Mouse (Mus musculus): ENCODE measurements around the gene Agbl4.

Agbl4 gene

DNA sequence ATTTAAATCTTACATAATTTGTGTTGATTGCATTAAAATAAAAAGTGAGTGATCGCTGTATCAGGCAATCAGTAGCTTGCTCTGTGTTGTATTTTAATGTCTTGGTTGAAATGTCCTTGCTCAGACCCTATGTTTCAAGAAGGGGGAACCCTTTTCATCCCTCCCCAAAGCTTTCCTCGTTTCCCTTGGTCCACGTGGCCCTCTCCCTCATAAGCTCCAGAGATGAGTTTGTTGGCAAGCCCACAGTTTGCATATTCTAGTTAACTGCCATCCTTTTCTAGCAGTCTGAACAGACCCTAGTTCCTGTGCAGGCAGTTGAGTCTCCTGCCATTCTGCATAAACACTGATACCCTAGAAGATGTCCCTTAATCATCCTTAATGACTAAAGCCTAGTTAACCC is 1050.5 kb downstream of the Agbl4 start:
- DNase-seq (ENCODE audit: low spot score) = no peak

DNA sequence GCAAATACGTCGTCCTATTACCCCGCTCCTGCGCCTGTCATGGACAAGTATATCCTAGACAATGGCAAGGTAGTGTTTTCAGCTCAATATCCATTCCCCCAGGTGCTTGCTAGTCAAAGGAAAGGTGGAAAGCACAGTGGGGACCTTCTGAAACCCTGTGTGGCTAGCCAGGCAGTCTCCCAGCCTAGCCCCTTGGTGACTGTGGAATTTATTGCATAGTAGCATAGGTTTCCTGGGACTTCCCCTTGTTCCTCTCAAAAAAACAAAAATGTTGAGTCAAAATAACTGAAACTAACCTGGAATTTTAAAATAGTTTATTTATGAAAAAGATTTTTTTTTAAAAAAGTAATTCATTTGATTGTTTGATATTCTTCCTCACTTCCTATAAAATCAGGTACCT is 1051.1 kb downstream of the Agbl4 start:
- DNase-seq (ENCODE audit: low spot score) = no peak

DNA sequence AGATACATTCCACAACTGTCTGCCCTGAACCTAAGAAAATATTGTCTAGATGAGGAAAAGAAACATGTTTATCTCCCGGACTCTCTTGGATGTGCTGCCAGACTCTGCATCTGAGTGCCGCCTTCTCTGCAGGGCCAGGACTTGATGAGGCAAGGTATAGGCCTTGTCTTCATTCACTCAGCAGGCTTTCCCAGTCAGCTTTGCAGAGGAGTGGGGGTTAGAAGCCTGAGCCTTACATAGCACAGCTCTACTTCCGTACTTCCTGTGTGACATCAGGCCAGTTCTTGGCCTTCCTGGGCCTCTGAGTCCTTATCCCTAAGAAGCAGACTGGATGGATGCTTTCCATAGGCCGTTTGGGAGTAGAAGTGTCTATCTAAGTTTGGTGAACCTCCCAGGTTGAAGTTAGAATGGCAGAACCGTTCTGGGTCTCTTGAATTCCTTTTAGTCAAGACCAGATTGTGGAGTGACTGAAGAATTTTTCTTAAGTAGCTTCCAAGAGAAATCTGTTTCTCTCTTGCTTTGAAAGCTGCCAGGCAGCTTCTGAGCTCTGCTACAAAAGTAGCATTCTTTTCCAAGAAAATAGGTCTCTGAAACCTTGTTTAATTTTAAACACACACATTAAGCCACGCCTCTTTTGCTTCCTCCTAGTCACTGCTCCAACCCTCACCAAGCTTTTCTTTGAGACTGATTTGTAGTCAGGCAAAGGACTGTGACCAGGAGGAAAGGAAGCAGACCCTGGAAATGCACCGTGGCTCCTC is 1052.2 kb downstream of the Agbl4 start:
- no peak for DNase-seq (ENCODE audit: low spot score)

GRCm38 (mm10) chr4:111451283-111451918 is 1053.9 kb downstream of the Agbl4 start:
- no peak for DNase-seq (ENCODE audit: low spot score)

GRCm38 (mm10) chr4:111452192-111452591 is 1054.7 kb downstream of the Agbl4 start:
- DNase-seq (ENCODE audit: low spot score) = no peak

DNA sequence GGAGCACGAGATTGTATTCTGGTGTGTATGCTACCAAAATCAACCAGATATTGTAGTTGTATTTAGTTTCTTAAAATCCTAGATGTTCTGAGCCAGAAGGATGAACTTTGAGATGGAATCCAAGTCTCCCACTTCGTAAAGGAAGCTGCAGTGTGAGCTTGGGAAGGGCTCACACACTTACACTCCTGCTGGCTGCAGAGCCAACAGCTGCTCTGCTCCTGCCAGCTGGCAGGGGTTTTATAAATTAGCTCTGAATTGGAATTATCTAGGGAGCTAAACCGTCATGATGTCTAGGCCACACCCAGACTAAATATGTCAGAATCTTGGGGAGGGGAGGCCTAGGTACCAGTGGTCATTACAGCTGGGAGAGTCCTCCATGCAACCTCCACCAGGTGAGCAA is 1055.8 kb downstream of the Agbl4 start:
- DNase-seq (ENCODE audit: low spot score) = no peak

DNA sequence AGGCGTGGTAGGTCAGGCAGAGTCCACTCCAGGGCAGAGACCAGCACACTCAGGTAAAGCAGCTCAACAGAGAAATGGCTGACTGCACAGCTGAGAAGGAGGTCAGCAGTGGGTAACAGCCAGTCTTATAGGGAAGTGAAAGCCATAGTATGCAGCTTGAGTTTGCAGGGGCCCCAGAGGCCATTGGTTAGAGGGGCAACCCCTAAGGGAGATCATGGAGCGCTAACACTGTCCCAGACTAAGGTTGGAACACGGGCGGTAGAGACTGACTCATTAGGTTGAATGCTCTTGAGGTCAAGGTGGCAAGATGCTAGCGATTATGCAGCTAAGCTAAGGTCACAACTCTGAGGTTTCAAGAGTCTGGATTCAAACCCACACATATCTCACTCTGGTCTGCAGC is 1058.2 kb downstream of the Agbl4 start:
- DNase-seq (ENCODE audit: low spot score) = no peak

DNA sequence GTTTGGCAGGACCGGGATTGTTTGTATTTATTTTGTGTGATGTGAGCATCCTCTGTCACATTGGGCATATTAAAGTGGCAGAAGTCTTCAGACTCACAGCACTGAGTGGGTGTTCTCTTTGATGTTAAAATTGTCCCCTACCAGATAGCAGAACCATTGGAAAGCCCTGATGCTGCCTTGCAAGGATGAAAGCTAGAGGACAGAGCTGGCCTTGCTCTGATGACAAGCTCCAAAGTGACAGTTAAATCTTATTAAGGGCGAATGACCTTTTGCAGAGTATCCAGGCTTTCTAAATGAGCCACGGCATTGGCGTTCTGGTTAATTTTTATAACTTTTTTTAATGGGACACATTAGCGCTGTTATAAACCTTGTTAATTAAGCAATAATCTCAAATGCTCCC is 1060.1 kb downstream of the Agbl4 start:
- no peak for DNase-seq (ENCODE audit: low spot score)

DNA sequence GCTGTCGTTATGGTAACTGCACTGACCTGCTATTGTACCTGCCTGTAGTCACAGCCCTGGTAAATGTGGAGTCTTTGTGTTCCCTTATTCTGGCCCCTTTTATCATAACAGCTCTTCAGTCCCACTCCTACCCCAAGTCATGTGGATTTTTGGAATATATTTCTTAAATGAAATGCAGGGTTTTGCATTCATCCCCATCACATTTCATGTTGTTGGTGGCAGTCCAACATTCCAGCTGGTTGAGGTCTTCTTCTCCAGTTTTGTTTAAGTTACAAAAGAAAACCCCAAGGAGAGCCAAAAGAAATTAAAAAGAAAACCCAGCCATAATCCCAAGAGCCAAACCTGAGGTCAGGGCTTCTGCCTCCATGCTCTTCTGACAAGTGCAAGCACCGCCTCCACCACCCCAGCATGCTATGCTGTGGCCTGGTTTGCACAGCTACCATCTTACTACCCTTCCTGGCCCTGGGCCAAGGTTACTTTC is 1069.9 kb downstream of the Agbl4 start:
- DNase-seq (ENCODE audit: low spot score) = no peak

GRCm38 (mm10) chr4:111467796-111468195 is 1070.3 kb downstream of the Agbl4 start:
- DNase-seq (ENCODE audit: low spot score) = no peak

- no peak for DNase-seq (ENCODE audit: low spot score)
These were observed 1072.4 kb downstream of the Agbl4 start for GRCm38 (mm10) chr4:111469847-111470246.

GRCm38 (mm10) chr4:111471726-111472125 is 1074.3 kb downstream of the Agbl4 start:
- DNase-seq (ENCODE audit: low spot score) = no peak

GRCm38 (mm10) chr4:111472511-111472910 is 1075.0 kb downstream of the Agbl4 start:
- DNase-seq (ENCODE audit: low spot score) = no peak

DNA sequence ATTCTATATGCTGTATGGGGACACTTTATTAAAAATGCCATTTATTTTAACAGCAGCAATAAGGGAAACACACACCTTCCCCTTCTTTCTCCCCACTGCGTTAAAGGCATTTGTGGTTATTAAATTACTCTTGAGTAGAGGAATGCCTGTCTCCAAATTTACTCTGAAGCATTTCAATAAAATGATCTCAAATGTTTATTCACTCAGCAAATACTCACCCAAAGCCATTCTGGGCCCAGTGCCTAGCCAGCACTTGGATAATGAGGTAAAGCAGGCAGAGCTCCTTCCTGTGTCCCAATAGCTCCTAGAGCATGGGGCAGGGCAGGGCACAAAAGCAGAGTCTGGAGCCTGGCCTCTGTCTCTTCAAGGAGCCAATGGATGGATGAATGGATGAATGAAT is 1075.6 kb downstream of the Agbl4 start:
- DNase-seq (ENCODE audit: low spot score) = no peak

- DNase-seq (ENCODE audit: low spot score) = no peak
These were observed 1078.0 kb downstream of the Agbl4 start for GRCm38 (mm10) chr4:111475374-111475971.

GRCm38 (mm10) chr4:111477507-111477906 is 1080.0 kb downstream of the Agbl4 start:
- DNase-seq (ENCODE audit: low spot score) = no peak

GRCm38 (mm10) chr4:111483499-111483898 is 1086.0 kb downstream of the Agbl4 start:
- no peak for DNase-seq (ENCODE audit: low spot score)

DNA sequence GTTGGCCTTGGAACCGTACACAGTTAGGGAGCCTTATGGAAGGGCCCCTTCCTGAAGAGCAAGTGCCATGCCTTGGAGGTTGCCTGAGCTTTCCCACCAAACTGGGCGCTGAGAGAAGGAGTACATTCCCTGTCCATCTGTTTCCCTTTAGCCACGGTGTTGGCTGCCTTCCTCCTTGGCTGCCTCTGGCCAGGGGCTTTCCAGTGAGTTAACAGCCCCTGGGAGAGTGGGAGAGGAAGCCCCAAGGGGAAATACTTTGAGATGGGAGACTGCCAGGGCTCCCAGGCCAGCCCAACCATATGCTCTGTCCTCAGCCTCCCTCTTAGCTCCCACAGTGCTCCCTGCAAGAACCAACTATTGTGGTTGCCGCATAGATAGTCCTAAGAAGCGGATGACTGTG is 1087.7 kb downstream of the Agbl4 start:
- DNase-seq (ENCODE audit: low spot score) = no peak

DNA sequence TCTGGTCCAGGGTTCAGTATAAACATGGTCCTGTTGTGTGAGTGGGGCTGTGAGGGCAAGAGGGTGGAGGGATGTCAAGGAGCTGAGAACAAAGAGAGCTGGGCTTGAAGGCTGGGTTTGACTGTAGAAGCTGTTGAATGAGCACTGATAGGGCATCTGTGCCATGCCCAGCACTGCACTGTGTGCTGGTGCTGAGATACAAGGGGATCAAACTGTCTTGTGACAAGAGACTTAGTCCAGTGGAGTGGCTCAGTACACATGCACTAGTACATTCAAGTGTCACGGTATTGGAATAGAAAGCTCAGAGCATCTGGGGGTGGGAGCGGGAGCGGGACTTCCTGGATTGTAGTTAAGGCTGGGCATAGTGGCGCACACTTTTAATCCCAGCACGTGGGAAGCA is 1088.7 kb downstream of the Agbl4 start:
- no peak for DNase-seq (ENCODE audit: low spot score)

GRCm38 (mm10) chr4:111487233-111487843 is 1089.9 kb downstream of the Agbl4 start:
- DNase-seq (ENCODE audit: low spot score) = no peak

DNA sequence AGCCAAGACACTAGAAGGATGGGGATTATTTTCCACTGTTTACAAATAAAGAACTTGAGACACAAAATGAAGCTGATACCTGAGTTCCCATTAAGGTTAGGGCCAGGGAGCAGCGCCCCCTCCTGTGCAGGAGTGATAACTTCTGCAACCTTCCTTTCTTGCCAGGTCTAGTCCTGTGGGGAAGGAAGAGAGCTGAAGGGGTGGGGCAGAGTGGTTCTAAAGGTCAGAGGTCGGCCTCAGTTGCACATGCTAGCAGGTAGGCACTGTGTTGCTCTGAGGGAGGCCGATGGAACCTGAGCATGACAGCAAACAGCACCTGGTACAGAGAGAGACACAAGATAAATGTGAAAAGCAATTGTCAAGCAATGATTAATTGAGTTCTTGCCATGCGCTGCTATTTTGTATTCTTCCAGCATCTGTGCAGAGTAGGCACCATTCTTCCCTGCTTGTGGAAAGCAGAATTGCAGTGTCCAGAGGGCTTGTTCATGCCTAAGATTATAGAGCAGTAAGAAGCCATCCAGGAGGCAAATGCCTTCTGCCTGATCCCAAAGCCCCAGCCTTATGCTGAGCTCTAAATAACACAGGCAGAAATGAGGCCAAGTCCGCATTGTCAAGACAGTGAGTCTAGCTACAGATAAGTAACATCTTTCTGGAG is 1096.4 kb downstream of the Agbl4 start:
- peak; percentile 7 for DNase-seq (ENCODE audit: low spot score)

GRCm38 (mm10) chr4:111495949-111496348 is 1098.5 kb downstream of the Agbl4 start:
- DNase-seq (ENCODE audit: low spot score) = peak; percentile 75
